Mouse (Mus musculus) activated CD4-positive, CD25-positive, alpha-beta regulatory T cell, adult 4 months (primary cell): ENCODE measurements at regions not wholly inside any gene's neighbourhood (a gene's known extent, or its start where the extent isn't known, plus 50 kb on each side); places are given as distances from the start of the nearest gene placed in this dataset.
"Not testable (repeated sequence)": the region's sequence is repeated elsewhere in the genome, so short reads cannot be mapped to it uniquely, and the experiment has no call there.

Experiments
- ATAC-seq: one replicate; pipeline ENCODE4 v1.8.0; 2017

DNA sequence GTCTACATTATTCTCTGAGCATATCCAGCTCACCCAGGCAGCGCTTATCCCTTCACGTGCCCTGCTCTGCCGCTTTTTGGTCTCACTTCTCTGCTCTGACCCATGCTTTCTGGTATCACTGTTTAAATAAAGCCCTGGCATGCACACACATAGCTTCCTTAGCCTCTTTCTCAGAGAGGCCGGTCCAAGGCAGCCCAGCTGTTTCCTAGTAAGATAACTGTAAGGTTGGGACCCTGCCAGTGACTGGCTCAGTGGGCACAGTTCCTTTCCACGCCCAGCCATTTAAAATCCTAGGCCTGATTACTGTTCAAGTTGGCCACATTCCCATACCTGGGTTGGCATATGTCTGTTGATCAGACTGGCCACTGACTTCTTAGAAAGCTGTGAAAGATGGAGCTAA is 208.2 kb upstream of the Prok2 start:
- ATAC-seq, result no peak

DNA sequence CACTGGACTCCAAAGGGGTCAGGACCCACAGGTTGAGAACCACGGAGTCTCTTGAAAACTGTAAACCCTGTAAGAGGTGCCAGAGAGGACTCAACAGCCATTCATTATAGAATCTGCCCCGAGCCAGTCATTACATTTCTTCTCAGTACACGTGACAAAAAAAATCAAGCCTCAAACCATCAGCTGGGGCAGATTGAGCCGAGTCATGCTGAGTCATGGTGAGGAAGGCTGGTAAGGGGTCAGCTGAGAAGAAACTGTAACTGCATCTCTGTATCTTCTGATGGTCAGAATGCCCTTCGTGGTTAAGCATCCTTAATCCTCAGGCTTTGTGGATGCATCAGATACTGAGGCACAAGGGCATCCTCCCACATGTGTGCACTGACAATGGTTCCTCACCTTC is 207.2 kb upstream of the Prok2 start:
- no peak for ATAC-seq

DNA sequence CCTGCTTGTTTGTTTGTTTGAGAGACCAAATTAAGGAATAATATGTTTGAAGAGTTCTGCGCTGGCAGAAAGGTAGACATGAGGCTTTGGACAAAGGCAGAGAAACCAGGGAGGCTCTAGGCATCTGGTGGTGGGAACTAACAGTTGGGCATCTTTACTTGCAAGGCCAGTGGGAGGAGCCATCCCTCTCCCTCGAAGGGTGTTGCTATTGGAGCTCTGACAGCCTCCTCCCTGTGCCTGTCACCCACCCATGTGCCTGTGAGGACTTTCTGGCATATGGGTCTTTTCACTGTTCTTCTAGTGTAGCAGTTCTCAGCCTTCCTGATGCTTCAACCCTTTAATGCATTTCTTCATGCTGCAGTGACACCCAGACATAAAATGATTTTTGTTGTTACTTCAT is 206.7 kb upstream of the Prok2 start:
- no peak for ATAC-seq

DNA sequence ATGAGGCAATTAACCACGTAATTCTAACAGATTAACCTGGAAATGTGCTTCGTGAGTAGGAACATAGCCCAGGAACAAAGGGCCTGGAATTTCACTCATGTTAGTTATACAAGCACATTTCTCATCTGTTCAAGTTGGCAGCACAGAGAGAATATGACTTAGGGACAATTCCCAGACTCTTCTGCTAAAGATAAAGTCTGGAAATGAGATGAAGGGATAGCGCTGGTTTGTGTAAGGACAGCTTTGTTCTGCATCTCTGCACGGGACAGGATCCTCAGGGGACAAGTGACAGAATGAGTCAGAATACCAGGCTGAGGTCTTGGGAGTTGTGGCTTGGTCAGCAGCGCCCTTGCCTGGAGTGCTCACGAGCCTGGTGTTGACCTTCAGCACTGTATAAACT is 206.2 kb upstream of the Prok2 start:
- ATAC-seq, result no peak

DNA sequence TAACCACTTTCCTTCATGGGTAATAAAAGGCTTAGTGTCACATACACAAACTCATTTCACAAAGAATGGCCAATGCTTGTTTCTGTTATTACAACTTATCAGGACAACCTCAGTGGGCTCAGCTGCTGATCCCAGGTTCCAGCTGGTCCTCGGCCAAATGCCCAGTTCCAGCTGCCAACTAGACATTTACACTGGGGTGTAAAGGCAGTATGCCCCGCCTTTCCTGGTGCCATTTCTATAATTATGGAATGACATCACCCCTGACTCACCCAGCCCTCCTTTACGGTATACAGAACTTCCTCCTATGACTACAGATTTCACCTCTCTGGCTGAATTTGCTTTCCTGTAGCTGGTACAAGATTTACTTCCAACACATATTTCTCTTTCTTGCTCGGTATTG is 205.4 kb upstream of the Prok2 start:
- no peak for ATAC-seq

DNA sequence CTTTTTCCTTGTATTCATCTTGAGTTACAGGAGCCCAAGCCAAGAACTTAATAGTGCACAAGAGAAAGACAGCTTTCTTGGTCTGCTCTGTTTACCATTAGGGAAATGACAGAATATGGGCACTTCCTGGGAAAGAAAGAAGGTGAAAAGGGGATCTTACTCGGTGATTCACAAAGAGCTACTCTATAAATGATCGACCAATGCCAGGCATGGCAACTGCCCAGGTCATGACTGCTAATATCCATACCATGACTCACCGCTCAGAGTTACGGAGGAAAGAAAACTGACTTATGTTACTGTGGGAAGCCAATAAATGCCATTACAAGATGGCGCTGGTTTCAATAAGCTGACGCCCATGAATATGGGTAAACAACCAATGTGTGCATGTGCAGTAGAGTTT is 204.1 kb upstream of the Prok2 start:
- no peak for ATAC-seq

DNA sequence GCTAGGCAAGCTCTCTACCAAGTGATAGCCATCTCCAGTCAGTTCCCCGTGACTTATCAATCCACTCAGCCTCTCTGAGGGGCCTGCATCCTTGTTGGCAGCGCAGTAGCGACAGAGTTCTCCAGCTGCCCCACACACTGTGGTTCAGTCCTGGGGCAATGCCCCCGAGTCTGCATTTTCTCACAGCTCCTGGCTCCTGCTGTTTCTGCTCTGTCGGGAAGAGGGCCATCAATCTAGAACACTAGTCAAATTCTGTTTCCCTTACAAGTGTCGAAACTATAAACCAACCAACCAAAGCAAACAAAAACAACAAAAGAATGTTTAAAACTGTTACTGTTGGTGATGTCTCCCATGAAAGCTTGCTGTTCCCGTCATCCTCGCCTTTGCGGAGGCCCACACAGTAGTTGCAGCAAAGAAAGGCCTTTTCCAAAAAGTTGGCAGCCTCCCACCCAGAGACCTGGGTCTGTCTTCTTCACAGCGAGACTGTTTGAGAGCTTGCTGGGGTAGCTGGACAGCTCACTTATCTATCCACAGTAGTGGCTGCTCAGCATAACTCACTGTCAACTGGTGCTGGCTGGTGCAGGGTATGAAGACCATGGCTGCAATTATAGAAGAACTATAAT is 201.9 kb upstream of the Prok2 start:
- ATAC-seq, result no peak

DNA sequence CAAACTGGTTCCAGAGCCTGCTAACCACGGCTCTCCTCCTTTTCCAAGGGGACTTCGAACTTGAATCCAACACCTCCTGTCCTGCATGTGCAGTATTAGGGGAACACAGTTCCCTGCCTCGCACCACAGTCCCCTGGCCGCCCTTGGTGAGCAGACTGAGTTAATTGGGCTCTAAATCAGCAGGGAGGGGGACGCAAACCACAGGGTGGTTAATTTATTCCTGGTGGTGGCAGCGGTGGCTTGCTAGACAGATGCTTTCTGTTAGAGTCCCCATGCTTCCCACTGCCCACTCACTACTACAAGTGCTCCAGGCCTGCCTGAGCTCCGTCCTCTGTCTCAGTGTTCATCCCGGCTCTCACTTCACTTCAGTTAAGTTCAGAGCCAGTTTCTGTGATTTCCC is 198.0 kb upstream of the Prok2 start:
- ATAC-seq, result no peak

DNA sequence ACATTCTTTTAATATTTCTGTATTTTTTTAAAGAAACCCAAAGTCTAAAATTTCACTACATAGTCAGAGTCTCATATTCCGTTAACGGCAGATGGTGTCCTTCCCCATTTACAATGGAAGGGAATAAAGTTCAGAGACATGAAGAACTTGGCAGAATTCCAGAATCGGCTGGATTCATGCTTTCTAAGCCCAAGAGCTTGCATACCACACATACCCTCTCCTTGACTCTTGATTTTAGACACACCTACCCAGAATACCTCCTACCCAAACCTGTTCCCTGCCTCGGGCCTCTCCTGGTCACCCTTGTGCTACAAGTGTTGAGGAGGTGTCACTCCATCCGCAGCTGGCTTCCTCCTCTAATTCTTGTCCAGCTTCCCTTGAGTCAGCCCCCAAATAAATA is 195.8 kb upstream of the Prok2 start:
- no peak for ATAC-seq

DNA sequence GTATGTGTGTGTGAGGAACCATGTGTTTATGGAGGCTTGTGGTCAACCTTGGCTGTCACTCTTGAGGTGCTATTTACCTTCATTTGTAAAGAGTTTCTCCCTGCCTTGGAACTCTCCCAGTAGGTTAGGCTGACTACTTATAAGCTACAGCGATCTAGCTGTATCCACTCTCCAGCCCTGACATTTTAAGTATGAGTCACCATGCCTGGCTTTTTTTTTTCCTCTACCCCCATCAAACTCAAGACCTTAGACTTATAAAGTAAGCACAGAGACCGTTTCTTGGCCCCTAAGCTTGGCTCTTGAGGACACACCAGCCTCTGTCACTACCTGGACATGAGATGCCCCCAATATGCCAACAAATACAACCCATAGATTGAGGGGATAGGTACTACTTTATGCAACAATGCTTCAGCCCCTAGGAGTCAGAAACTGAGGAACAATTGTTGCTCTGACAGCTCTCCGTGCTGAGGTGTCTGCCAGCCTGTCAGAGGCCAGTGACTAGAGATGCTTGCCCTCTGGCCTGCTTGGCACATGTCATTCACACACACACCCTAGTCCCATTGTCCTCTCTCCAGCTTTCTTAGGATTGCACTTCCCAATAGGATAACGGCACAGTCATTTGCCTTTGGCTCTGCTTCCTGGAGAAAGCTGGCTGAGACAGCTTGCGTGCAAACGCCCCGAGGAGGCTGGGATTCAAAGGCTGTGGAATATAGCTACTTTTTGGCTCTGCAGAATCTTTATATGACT is 193.8 kb upstream of the Prok2 start:
- no peak for ATAC-seq

DNA sequence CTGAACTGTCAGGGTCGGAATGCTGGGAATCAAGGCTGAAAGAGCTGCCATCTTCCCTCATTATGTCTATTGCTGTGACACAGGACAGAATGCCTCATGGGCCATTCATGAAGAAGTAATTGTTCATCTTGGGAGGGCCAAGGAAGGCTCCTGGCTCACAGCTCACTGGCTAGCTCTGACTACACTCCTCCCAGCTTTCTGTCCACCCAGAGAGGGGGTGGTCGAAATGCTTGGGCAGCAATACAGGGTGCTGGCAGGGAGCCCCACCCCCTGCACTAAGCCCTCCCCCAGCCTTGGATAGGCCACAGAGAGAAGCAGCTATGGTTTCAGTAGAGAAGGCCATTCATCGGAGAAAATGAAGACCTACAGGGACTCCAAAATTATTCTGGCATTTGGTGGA is 192.2 kb upstream of the Prok2 start:
- no peak for ATAC-seq

DNA sequence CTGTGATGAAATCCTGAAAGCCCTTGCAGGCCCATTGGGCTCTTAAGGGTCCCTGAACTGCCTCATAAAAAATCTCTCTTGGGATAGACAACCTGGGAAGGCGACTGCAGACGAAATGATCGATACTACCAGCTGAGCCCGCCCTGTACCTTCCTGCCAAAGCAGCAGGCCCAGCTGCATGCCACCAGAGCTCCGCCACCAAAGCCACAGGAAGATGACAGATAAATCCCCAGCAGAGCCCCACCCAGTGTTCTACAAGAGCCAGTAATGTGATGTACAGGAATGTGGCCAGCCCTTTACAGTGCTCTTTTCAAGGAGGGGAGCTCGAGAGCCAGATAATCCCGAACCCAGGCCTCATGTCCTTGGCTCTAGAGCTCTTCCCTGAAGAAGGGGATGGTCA is 183.7 kb upstream of the Prok2 start:
- ATAC-seq, result no peak

DNA sequence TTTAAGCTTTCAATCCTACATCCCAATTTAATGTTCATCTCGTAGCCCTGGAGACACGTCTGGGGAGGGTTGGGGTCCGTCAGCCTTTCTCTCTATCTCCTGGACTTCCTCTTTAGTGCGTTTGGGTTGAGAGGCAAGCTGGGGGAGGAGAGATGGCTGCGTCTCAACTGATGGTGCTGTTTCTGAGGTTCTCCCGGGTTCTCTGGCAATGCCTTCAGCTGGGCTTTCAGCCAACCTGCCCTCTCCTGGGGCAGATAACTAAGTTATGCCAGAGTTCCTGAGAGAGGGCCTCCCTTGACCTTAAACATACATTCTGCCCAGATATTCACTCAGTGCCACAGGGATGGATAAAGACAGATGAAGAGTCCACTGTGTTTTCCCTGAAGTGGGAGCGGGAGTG is 183.3 kb upstream of the Prok2 start:
- no peak for ATAC-seq

DNA sequence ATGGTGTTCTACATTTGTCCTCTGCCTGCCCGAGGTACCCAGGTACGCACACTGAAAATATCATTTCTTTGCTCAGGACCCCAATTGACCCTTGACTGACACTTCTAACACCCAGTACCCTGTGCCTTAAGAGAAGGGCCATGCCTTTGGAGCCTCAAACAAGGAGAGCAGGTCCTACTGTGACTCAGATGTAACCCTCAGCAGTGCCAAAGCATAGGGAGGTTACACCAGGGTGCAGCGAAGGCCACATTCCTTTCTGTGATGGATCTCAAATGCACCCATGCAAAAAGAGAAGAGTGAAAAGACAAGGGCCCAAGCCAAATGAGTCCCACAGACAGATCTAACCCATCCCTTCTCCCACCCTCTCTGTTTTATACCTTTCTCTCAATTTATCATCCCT is 181.9 kb upstream of the Prok2 start:
- no peak for ATAC-seq

DNA sequence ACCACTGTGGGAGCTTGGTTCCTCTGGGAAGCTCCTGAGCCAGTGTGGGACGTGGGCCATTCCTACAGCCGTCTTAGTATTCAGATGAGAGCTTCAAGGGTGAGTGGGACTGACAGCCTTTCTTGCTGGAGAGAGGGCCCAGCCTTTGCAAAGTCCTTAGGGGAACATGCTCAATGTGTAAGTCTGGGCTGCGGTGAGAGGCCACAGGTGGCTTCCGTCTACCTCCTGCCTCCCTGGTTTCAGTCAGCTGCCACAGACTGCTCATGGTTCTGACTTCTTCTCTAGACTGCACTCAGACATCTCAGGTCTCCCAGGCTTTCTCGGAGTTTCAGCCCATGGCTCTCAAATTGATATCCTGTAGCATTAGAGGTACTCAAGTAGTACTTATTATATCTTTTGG is 179.0 kb upstream of the Prok2 start:
- ATAC-seq, result no peak

DNA sequence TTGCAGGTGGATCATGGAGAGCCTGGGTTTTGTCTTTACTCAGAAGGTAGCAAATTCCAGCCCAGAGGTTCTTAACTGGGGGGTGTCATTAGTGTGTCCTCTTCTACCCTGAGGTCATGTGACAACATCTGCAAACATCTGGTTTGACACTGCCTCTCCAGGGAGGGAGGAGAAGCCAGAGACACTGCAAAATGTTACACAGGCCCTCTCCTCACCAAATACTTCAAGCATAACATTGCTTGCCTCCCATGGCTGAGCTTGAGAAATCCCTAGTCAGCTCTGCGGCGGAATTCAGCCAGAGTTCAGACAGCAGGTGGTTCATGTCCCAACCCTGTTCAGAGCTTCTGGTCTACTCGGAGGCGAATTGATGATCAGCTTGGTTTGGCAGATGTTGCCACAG is 178.4 kb upstream of the Prok2 start:
- ATAC-seq, result no peak

DNA sequence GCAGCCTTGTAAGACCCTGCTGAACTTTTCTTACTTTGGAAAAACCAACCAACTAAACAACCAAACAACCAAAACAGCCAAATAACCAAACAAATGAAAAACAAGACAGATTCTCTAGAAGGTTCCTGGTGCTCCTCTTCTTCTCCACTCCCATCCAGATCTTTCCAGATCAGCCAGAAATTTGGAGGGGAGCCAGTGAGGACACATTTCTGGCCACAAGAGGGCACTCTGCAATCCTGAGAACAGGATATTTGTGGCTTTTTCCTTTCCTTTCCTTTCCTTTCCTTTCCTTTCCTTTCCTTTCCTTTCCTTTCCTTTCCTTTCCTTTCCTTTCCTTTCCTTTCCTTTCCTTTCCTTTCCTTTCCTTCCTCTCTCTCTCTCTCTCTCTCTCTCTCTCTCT is 177.9 kb upstream of the Prok2 start:
- not testable (repeated sequence) for ATAC-seq

DNA sequence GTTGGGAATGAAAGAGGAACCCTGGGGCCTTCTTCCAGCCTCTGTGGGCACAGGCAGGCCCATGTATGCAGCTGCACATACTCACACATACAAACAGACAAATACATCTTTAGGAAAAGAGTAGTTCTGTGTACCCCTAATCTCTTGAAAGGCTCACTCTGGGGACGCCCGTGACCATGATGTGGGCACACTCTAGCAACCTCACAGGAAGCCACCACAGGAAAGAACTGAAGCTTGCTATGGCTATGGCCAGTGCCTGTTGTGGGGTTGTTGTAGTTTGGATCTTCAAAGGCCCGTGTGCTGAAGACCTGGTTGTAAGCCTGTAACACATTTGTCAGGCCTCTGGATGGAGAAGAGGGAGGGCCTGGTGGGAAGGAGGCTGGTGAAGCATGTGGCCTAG is 175.4 kb upstream of the Prok2 start:
- ATAC-seq, result no peak

DNA sequence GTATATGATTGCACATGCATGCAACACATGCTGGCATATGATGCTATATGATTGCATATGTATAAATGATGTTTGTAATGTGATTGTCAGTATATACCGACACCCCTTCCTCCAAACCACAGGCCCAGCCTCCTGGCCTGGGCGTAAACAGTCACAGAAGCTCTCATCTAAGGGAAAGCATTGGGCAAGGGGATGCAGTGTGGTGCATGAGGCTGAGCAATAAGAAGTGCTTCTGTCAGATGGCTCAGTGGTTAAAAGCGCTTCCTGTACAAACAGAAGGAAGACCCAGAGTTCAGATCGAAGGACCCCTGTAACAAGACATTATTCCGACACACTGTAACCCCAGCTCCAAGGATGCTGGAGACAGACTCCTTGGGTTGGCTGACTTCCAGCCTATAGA is 175.0 kb upstream of the Prok2 start:
- no peak for ATAC-seq

DNA sequence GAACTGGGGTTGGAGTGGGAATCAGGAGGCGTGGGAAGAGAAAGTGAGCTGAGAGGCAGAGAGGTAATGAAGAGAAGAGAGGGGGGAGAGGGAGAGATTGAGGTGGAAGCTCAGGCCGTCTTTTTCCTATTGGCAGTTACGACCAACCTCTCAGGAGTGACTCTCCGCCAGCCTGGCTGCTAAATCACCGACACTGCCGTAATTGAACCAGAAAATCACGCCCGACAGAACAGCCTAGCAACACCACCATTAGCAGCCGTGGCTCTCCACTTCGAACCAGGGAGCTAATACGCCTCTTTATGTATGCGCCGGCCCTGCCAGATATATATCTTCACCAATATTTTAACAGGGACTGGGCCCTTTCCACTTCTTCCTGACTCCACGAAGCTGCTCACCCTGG is 173.5 kb upstream of the Prok2 start:
- ATAC-seq, result no peak

DNA sequence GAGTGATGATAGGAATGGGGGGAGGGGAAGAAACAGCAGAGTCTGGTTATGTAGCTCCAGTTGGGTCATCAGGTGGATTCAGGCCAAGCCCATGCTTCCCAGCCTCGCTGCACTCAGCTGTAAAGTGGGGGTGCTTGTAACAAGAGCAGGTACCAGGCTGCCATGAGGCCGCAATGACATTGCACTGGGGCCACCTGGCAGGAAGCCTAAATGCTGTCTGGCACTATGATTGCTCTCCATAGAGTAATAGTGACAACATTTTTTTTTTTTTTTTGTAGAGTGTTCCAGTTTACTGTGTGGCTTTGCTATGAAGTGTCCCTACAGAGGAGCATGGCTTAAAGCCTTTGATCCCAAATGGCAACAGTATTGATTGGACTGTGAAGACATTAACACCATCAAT is 171.9 kb upstream of the Prok2 start:
- ATAC-seq, result no peak

DNA sequence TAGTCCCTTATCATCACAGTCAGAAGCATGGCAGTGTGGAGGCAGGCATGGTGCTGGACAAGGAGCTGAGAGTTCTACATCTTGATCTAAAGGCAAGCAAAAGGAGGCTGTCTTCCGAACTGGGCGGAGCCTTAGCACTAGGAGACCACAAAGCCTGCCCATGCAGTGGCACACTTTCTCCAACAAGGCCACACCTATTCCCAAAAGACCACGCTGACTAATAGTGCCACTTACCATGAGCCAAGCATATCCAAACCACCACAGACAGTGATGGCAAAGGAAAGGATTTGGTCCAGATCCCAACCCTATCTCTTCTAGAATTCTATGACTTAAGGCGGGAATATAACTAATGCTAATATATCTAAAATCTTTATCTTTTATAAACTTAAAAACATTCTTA is 169.4 kb upstream of the Prok2 start:
- no peak for ATAC-seq

DNA sequence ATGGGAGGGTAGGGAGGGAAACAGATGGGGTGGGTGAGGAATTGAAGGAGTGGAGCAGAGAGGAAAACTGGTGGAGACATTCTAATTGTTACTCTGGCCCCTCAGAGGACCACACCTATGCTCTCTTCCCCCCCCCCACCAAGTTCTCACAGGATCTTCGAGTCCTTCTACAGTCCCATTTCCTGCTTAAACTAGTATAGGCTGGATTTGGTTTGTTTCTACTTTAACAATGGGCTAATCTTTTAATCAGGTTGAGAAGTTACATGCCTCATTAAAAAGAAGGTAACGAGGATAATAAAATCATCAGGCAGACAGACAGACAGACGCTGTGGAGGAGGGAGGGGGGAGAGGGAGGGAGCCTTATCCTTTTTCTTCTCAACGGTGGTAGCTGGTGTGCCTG is 167.7 kb upstream of the Prok2 start:
- ATAC-seq, result no peak

DNA sequence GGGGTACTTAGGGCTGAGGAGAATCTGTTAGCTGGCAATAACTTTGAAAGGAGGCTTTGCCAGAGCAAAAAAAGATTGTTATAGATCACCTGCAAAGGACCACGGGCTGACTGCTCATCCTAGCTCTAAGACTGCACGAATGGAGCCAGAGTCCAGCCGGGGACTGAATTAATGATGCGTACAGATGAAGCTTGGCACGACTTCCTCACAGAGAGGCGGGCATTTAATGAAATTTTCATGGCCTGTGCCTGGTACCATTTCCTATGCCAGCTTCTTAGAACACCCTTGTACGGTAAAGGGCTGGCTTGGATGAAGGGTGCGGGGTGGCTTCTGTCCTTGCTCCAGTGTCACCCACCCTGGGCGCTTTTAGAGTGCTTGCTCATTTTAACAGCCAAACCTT is 166.0 kb upstream of the Prok2 start:
- ATAC-seq, result no peak

DNA sequence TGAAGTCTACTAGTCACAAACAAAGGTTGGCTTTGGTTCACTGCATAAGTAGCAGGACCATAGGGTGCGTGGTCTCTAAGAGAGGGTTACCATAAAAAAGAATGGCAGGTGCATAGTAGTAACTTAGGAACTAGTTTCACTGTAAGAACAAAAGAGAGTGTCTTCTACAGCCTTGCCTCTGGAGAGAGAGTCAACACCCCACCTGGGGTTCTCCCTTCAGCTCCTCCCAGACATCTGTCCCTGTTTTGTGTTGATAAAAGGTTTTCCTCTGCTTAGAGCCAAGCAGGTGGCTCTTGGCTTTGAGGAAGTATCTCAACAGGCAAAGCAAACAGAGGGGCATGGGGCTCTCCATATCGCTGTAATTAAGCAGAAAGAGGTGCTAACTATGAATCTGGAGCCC is 165.6 kb upstream of the Prok2 start:
- ATAC-seq, result no peak
